Mouse (Mus musculus) frontal cortex, postnatal 14 days (tissue): ENCODE measurements around the gene Zfp78.

Experiments
- DNase-seq, 2 experiments: peaks; one replicate each; pipeline ENCODE4 v3.0.0; 2022; ENCODE audit warnings: low spot score in 2 of 2

The Zfp78 gene

DNA sequence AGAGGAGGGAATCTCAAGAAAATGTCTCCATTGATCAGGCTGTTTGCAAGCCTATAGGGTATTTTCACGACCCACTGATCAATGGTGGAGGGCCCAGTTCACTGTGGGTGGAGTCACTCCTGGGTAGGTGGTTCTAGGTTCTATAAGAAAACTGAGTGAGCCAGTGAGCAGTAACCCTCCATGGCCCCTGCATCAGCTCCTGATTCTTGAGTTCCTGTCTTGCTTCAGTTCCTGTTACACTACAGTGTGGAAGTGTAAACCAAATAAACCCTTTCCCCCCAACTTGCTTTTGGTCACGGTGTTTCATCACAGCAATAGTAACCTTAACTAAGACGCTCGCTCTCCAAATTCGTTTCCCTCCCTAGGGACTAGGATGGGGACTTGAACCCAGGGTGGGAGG lies 25.9 kb downstream of the Zfp78 start:
- DNase-seq = no peak

DNA sequence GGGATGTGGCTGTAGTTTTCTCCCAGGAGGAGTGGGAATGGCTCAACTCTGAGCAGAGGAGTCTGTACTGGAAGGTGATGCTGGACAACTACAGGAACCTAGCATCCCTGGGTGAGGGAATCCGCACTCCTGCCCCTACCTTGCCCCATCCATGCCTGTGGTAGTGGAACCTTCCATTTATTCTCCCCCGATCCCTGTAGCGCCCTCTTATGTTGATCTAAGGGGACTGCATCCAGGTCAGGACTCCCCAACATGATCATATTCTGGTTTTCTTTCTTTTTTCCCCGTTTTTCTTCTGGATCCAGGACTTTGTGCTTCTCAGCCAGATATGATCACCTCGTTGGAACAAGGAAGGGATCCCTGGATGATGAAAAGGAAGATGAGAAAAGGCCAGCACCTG lies 26.4 kb downstream of the Zfp78 start:
- DNase-seq = no peak

DNA sequence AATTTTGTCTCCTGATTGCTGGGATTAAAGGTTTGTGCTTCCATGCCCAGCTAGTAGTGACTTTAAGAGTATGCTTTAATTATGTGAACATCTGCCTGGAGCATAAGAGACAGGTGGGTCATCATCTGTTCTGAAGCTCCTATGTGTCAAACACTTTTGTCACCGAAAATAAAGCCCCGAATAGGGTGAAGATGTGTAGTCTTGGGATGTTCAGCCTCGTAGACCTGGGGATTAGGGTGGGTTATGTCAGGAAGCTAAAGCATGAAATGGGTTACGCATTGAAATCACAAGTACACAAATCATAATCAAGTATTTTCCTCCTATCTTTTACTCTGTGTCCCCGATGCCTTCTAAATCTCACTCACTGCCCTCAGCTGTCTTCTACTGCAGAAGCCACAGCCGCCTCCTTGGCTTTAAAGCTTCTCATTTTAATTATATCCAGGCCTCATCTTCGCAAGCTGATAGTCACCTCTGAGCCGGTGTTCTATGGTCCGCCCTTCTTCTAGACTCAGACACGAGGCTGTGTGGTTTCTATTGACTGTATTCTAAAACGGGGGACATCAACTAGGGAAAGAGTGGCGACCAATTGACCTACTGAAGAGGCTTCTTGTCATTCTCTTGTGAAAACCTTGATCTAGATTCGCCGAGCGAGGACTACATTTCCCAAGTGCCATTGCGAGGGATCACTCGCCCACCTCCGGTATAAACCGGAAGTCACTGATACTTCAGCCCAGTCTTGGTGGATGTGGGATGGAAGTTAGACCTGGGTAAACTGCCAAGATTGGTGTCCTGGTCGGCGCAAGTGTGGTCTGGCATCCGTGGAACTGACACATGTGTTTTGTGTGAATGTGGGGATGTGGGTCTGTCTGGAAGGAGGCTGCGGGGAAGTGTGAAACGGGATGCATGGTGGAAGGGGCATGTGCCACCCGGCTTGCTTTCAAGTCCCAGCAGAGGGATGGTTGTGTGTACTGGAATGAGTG lies 35.2 kb downstream of the Zfp78 start, which contains the start of gene Smim17:
TSS of gene Smim17 (plus strand) at position 720 of the 980 bp plus-strand sequence.
- peak; percentile 57 to 63 for DNase-seq

GRCm38 (mm10) chr7:6410043-6410442 lies 47.0 kb downstream of the Zfp78 start, which contains the start of gene Gm20715:
Gene Gm20715, plus strand, starts transcription at chr7:6410277.
- DNase-seq = peak; percentile 59 to 62

DNA sequence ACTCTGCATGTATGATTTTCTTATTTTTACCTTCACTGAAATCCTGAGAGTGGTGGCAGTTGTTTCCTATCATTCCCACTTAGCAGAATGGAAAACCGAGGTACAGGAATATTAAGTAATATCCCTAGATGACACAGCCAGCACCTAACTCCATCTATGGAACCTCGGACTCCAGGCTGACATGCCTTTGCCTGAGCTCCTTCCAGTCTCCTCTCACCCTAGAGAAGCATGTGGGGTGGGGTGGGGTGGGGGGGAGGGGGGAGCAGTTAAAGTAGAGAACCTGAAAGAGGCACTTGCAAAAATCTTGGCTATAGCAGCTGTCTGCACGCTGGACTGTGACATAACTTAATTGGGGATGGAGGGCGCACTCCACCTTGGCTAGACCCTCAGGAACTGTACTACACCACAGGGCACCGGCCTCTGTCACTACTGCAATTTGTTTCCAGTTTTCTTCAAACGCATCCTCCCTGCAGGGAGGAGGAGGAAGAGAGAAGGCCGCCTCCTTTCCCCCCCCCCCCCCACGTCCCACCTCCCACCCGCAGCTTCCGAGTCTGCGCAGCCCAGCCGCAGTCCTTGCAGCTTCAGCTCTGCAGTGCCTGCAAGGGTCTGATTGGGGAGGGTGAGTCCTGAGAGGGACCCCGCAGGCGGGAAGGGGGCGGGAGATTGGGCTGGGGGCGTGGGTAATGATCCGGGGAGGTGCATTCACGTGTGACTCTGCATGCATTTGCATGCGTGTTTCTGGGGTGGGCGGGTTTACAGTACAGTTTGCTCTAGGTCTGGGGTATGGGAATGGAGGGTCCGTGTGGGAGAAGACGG lies 51.8 kb downstream of the Zfp78 start:
- peak; percentile 14 to 21 for DNase-seq

DNA sequence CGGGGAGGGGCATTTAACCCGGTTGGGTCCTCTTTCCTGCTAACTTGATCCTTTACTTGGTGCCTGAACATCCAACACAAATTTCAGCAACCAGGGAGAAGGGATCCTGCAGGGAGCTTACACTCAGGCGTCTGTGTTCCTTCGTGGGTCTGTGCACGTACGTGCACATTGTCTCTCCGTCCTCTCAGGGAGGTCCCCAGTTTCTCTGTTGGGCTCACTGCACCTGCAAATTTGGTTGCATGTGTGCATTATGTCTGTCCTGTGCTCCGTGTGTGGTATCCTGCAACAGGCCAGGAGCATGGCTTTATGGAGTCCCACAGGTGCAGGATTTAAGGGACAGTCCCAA lies 52.3 kb downstream of the Zfp78 start:
- no peak for DNase-seq

DNA sequence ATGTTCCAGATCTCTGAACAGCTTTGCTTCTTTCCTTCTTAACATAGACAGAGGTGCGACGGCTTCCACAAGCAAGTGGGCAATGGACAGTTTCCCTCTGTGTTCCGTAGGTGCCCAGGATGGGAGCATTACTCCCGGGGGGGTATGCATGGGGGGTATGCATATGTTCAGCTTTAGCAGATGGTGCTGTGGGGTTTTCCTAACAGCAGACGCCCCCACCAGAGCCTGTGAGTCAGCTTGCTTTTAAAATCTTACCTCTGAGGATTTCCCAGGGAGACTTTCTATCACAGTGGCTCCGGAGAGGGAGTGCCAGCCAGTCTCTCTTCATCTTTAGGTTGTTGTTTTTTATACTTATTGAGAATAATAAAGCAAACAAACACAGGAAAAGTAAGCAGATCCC lies 56.8 kb downstream of the Zfp78 start:
- DNase-seq = no peak

DNA sequence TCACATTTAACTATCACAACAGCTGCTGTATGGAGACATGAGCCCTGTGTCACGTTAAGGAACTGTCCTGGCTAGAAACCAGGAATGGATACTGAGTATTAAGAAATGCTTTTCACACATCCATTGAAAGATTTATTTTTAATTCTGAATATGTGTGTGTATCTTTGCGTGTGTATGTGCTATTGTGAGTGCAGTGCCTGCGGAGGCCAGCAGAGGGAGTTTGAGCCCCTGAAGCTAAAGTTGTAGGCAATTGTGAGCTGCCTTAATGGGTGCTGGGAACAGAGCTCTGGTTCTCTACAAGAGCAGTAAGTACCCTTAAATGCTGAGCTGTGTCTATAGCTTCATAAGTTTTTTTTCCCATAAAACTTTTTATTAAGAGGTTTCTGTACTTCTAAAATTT lies 66.3 kb downstream of the Zfp78 start:
- DNase-seq = no peak

- DNase-seq = no peak
Observed at GRCm38 (mm10) chr7:6430342-6430741, 67.3 kb downstream of the Zfp78 start.
